Mouse (Mus musculus) neural tube, embryonic 15.5 days (tissue): ENCODE results near the gene Cebpa. TPM values are rescaled to one million over a fixed set of nuclear protein-coding genes. Genes with fewer than 3 reads are reported as not detected.
A peak's percentile ranks its signal among the peaks of the same experiment; 100 is the strongest.

ENCODE experiments used
- ATAC-seq: fragments of 200-750 bp; cut with Nextera tagmentation; 2 replicates; pipeline ENCODE4 v1.8.0; 2017; ENCODE audit warnings: mild to moderate bottlenecking, moderate TSS enrichment, moderate library complexity; ENCODE audit not compliant: low FRiP score
- H3K27ac ChIP-seq: fragments of 300-500 bp; sonication (generic); replicated peaks from 2 replicates; pipeline ENCODE4 v1.5.1; 2015; ENCODE audit warnings: mild to moderate bottlenecking, inconsistent platforms
- H3K27me3 ChIP-seq: fragments of 300-500 bp; sonication (generic); replicated peaks from 2 replicates; pipeline ENCODE4 v1.6.1; 2015; ENCODE audit warnings: inconsistent platforms
- H3K36me3 ChIP-seq: fragments of 300-500 bp; sonication (generic); 2 replicates; pipeline ENCODE4 v1.6.1; 2015; ENCODE audit warnings: inconsistent platforms
- H3K4me1 ChIP-seq: fragments of 300-500 bp; sonication (generic); 2 replicates; pipeline ENCODE4 v1.6.1; 2015; ENCODE audit warnings: inconsistent platforms
- H3K4me2 ChIP-seq: fragments of 300-500 bp; sonication (generic); 2 replicates; pipeline ENCODE4 v1.6.1; 2015; ENCODE audit warnings: inconsistent platforms, mild to moderate bottlenecking, moderate library complexity
- H3K4me3 ChIP-seq: fragments of 300-500 bp; sonication (generic); replicated peaks from 2 replicates; pipeline ENCODE4 v1.5.1; 2015; ENCODE audit warnings: mild to moderate bottlenecking, inconsistent platforms
- H3K9ac ChIP-seq: fragments of 300-500 bp; sonication (generic); replicated peaks from 2 replicates; pipeline ENCODE4 v1.6.1; 2015; ENCODE audit warnings: mild to moderate bottlenecking, inconsistent platforms
- H3K9me3 ChIP-seq: fragments of 300-500 bp; sonication (generic); replicated peaks from 2 replicates; pipeline ENCODE4 v1.6.1; 2016; ENCODE audit warnings: inconsistent platforms
- WGBS: fragments of 180-500 bp; shearing (Covaris S2); methylation state at CpG from one replicate; pipeline ENCODE4 v1.1.7; 2015; ENCODE audit warnings: mixed read lengths; 5-methylcytosine and 5-hydroxymethylcytosine counted together
- polyA plus RNA-seq: library from polyadenylated mRNA; unstranded; fragments of >200 nt; fragmentation: Nextera tagmentation; extraction: Ambion mirVana; gene quantifications from 2 replicates; pipeline ENCODE4 v1.2.1, GENCODE M21; 2015

Cebpa gene
- 0.74 and 1.9 TPM in 2 replicates for polyA plus RNA-seq

GRCm38 (mm10) chr7:35118841-35119413 lies at the start of gene Cebpa:
TSS of gene Cebpa (plus strand) at chr7:35119293.
- 0% methylated on average over 49 of the region's 50 CpGs for WGBS
- Histone ChIP-seq H3K4me3 (peak within 1 kb of the TSS; percentile 53), H3K36me3 (no peaks in the 10 kb centered on the region), H3K4me2 (peak within 1 kb of the TSS; percentile 100), H3K9ac (peak within 1 kb of the TSS; percentile 56), H3K9me3 (no peaks in the 10 kb centered on the region), H3K27ac (peak within 1 kb of the TSS; percentile 65), H3K27me3 (peaks cover 60% of the 10 kb centered on the region), H3K4me1 (peaks cover 43% of the 10 kb centered on the region)
- peak; percentile 92 for ATAC-seq

GRCm38 (mm10) chr7:35076645-35077044 lies 42.4 kb upstream of the Cebpa start:
- Histone ChIP-seq H3K9me3 (no peaks in the 10 kb centered on the region), H3K4me2 (no peak overlapping the region), H3K27me3 (no peaks in the 10 kb centered on the region), H3K4me3 (no peak overlapping the region), H3K27ac (no peak overlapping the region), H3K9ac (no peak overlapping the region), H3K36me3 (no peaks in the 10 kb centered on the region), H3K4me1 (no peaks in the 10 kb centered on the region)
- ATAC-seq, result no peak
- 50% methylated on average over 5 of the region's 5 CpGs for WGBS

- Histone ChIP-seq H3K27ac (no peak overlapping the region), H3K36me3 (no peaks in the 10 kb centered on the region), H3K9me3 (no peaks in the 10 kb centered on the region), H3K9ac (no peak overlapping the region), H3K27me3 (no peaks in the 10 kb centered on the region), H3K4me1 (peaks cover 6% of the 10 kb centered on the region), H3K4me2 (no peak overlapping the region), H3K4me3 (no peak overlapping the region)
- ATAC-seq, result no peak
- 58% methylated on average over 10 of the region's 10 CpGs for WGBS
These were observed 38.2 kb upstream of the Cebpa start for GRCm38 (mm10) chr7:35080843-35081338.

GRCm38 (mm10) chr7:35081406-35082104 lies 37.5 kb upstream of the Cebpa start:
- ATAC-seq, result no peak
- H3K36me3 ChIP-seq, result no peaks in the 10 kb centered on the region
- no peak overlapping the region for H3K27ac ChIP-seq
- H3K9ac ChIP-seq, result no peak overlapping the region
- no peak overlapping the region for H3K4me2 ChIP-seq
- 81% methylated on average over 9 of the region's 9 CpGs for WGBS
- no peaks in the 10 kb centered on the region for H3K27me3 ChIP-seq
- peaks cover 12% of the 10 kb centered on the region for H3K4me1 ChIP-seq
- no peak overlapping the region for H3K4me3 ChIP-seq
- H3K9me3 ChIP-seq, result no peaks in the 10 kb centered on the region

GRCm38 (mm10) chr7:35084565-35085360 lies 34.3 kb upstream of the Cebpa start:
- Histone ChIP-seq H3K4me1 (peaks cover 23% of the 10 kb centered on the region), H3K4me3 (no peak overlapping the region), H3K9me3 (no peaks in the 10 kb centered on the region), H3K27ac (no peak overlapping the region), H3K27me3 (no peaks in the 10 kb centered on the region), H3K9ac (no peak overlapping the region), H3K4me2 (no peak overlapping the region), H3K36me3 (no peaks in the 10 kb centered on the region)
- 80% methylated on average over 12 of the region's 12 CpGs for WGBS
- no peak for ATAC-seq

- no peak overlapping the region for H3K27ac ChIP-seq
- H3K4me3 ChIP-seq, result peak overlapping the region; percentile 20
- peak overlapping the region; percentile 60 for H3K4me2 ChIP-seq
- 1% methylated on average over 21 of the region's 21 CpGs for WGBS
- peaks cover 23% of the 10 kb centered on the region for H3K4me1 ChIP-seq
- no peaks in the 10 kb centered on the region for H3K36me3 ChIP-seq
- H3K9me3 ChIP-seq, result no peaks in the 10 kb centered on the region
- H3K9ac ChIP-seq, result 0 out of 2 replicates have a peak overlapping the region, but pooled peaks have one; percentile 20
- peak; percentile 75 for ATAC-seq
- no peaks in the 10 kb centered on the region for H3K27me3 ChIP-seq
These were observed 32.7 kb upstream of the Cebpa start for GRCm38 (mm10) chr7:35086271-35086861.

- no peaks in the 10 kb centered on the region for H3K9me3 ChIP-seq
- H3K27me3 ChIP-seq, result no peaks in the 10 kb centered on the region
- H3K9ac ChIP-seq, result no peak overlapping the region
- 84% methylated on average over 5 of the region's 5 CpGs for WGBS
- no peak for ATAC-seq
- no peak overlapping the region for H3K27ac ChIP-seq
- no peaks in the 10 kb centered on the region for H3K36me3 ChIP-seq
- H3K4me3 ChIP-seq, result no peak overlapping the region
- H3K4me2 ChIP-seq, result no peak overlapping the region
- H3K4me1 ChIP-seq, result peaks cover 19% of the 10 kb centered on the region
These were observed 28.5 kb upstream of the Cebpa start for GRCm38 (mm10) chr7:35090550-35090949.

GRCm38 (mm10) chr7:35094975-35095678 lies 24.0 kb upstream of the Cebpa start:
- H3K4me1 ChIP-seq, result no peaks in the 10 kb centered on the region
- ATAC-seq, result no peak
- no peak overlapping the region for H3K4me3 ChIP-seq
- H3K9ac ChIP-seq, result no peak overlapping the region
- no peak overlapping the region for H3K27ac ChIP-seq
- WGBS, result 83% methylated on average over 9 of the region's 9 CpGs
- H3K27me3 ChIP-seq, result no peaks in the 10 kb centered on the region
- no peaks in the 10 kb centered on the region for H3K36me3 ChIP-seq
- H3K9me3 ChIP-seq, result no peaks in the 10 kb centered on the region
- no peak overlapping the region for H3K4me2 ChIP-seq

- ATAC-seq, result no peak
- Histone ChIP-seq H3K27ac (no peak overlapping the region), H3K36me3 (no peaks in the 10 kb centered on the region), H3K4me3 (no peak overlapping the region), H3K9me3 (no peaks in the 10 kb centered on the region), H3K9ac (no peak overlapping the region), H3K27me3 (no peaks in the 10 kb centered on the region), H3K4me2 (no peak overlapping the region), H3K4me1 (no peaks in the 10 kb centered on the region)
- WGBS, result 80% methylated on average over 4 of the region's 4 CpGs
These were observed 20.3 kb upstream of the Cebpa start for GRCm38 (mm10) chr7:35098777-35099176.

- no peak for ATAC-seq
- H3K27me3 ChIP-seq, result no peaks in the 10 kb centered on the region
- H3K9me3 ChIP-seq, result no peaks in the 10 kb centered on the region
- no peak overlapping the region for H3K27ac ChIP-seq
- H3K4me3 ChIP-seq, result no peak overlapping the region
- H3K4me1 ChIP-seq, result no peaks in the 10 kb centered on the region
- H3K4me2 ChIP-seq, result no peak overlapping the region
- no peak overlapping the region for H3K9ac ChIP-seq
- H3K36me3 ChIP-seq, result no peaks in the 10 kb centered on the region
- WGBS, result 87% methylated on average over 4 of the region's 4 CpGs
These were observed 19.6 kb upstream of the Cebpa start for GRCm38 (mm10) chr7:35099528-35099927.

- H3K27ac ChIP-seq, result no peak overlapping the region
- 73% methylated on average over 7 of the region's 7 CpGs for WGBS
- no peak overlapping the region for H3K9ac ChIP-seq
- no peaks in the 10 kb centered on the region for H3K4me1 ChIP-seq
- no peak for ATAC-seq
- H3K27me3 ChIP-seq, result no peaks in the 10 kb centered on the region
- no peak overlapping the region for H3K4me2 ChIP-seq
- no peaks in the 10 kb centered on the region for H3K36me3 ChIP-seq
- H3K4me3 ChIP-seq, result no peak overlapping the region
- H3K9me3 ChIP-seq, result no peaks in the 10 kb centered on the region
These were observed 12.5 kb upstream of the Cebpa start for GRCm38 (mm10) chr7:35106614-35107013.
